Mouse (Mus musculus) limb, embryonic 15.5 days (tissue): Measurements from ENCODE around the gene Gm20532. TPM values are rescaled to one million over a fixed set of nuclear protein-coding genes. Genes with fewer than 3 reads are reported as not detected.

ENCODE experiments used
- ATAC-seq: fragments of 200-750 bp; cut with Nextera tagmentation; 2 replicates; pipeline ENCODE4 v1.8.0; 2017; ENCODE audit warnings: low read depth, moderate TSS enrichment; ENCODE audit not compliant: insufficient number of reproducible peaks, low FRiP score, low TSS enrichment
- H3K27ac ChIP-seq: fragments of 300-500 bp; sonication (generic); 2 replicates; pipeline ENCODE4 v1.5.1; 2015; ENCODE audit warnings: moderate library complexity, mild to moderate bottlenecking, inconsistent platforms
- H3K27me3 ChIP-seq: fragments of 300-500 bp; sonication (generic); 2 replicates; pipeline ENCODE4 v1.6.1; 2015; ENCODE audit warnings: inconsistent platforms
- H3K36me3 ChIP-seq: fragments of 300-500 bp; sonication (generic); 2 replicates; pipeline ENCODE4 v1.6.1; 2015; ENCODE audit warnings: inconsistent platforms
- H3K4me1 ChIP-seq: fragments of 300-500 bp; sonication (generic); 2 replicates; pipeline ENCODE4 v1.6.1; 2015; ENCODE audit warnings: inconsistent platforms
- H3K4me2 ChIP-seq: fragments of 300-500 bp; sonication (generic); 2 replicates; pipeline ENCODE4 v1.6.1; 2015; ENCODE audit warnings: mild to moderate bottlenecking, inconsistent platforms
- H3K4me3 ChIP-seq: fragments of 300-500 bp; sonication (generic); 2 replicates; pipeline ENCODE4 v1.5.1; 2015; ENCODE audit warnings: mild to moderate bottlenecking, inconsistent platforms
- H3K9ac ChIP-seq: fragments of 300-500 bp; sonication (generic); 2 replicates; pipeline ENCODE4 v1.6.1; 2015; ENCODE audit warnings: inconsistent platforms
- H3K9me3 ChIP-seq: fragments of 300-500 bp; sonication (generic); 2 replicates; pipeline ENCODE4 v1.6.1; 2016; ENCODE audit warnings: inconsistent platforms
- WGBS: fragments of 180-500 bp; shearing (Covaris S2); methylation state at CpG from one replicate; pipeline ENCODE4 v1.1.7; 2015; 5-methylcytosine and 5-hydroxymethylcytosine counted together
- polyA plus RNA-seq: library from polyadenylated mRNA; unstranded; fragments of >200 nt; fragmentation: Nextera tagmentation; extraction: Ambion mirVana; gene quantifications from 2 replicates; pipeline ENCODE4 v1.2.1, GENCODE M21; 2015

Gm20532 gene
- polyA plus RNA-seq, 1 experiment from 2014 or later, result not detected

GRCm38 (mm10) chr2:26598462-26598861, 12.0 kb downstream of the Gm20532 start:
- H3K9me3 ChIP-seq, result no peaks in the 10 kb centered on the region
- H3K27me3 ChIP-seq, result no peaks in the 10 kb centered on the region
- 63% methylated on average over 3 of the region's 3 CpGs for WGBS
- no peak overlapping the region for H3K9ac ChIP-seq
- no peak overlapping the region for H3K4me2 ChIP-seq
- H3K4me3 ChIP-seq, result no peak overlapping the region
- peaks cover 25% of the 10 kb centered on the region for H3K36me3 ChIP-seq
- peaks cover 11% of the 10 kb centered on the region for H3K4me1 ChIP-seq
- no peak overlapping the region for H3K27ac ChIP-seq
- no peak for ATAC-seq

GRCm38 (mm10) chr2:26599965-26600364, 13.5 kb downstream of the Gm20532 start:
- no peak for ATAC-seq
- Histone ChIP-seq H3K36me3 (peaks cover 13% of the 10 kb centered on the region), H3K9ac (no peak overlapping the region), H3K4me2 (no peak overlapping the region), H3K4me3 (no peak overlapping the region), H3K27ac (no peak overlapping the region), H3K27me3 (no peaks in the 10 kb centered on the region), H3K4me1 (peaks cover 25% of the 10 kb centered on the region), H3K9me3 (no peaks in the 10 kb centered on the region)
- WGBS, result 87% methylated on average over 4 of the region's 4 CpGs

DNA sequence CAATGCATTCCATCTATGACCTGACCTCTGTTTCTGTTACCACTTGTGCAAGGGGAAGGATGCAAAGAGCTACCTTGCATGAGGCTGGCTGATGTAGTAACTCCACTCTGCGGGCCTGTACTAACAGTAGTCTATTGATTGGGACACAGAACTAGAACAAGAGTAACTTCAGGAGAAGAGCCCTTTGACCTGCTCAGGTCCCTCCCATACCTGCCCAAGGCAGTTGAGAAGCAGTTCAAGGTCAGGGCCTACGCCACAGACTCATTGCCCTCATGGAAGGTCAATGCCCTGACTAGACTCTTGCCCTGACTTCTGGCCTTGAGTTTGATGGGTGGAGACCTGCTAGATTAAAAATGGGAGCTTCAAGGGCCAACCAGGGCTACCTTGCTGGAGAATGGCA, 14.2 kb downstream of the Gm20532 start:
- Histone ChIP-seq H3K9ac (no peak overlapping the region), H3K27ac (no peak overlapping the region), H3K4me1 (peaks cover 25% of the 10 kb centered on the region), H3K9me3 (no peaks in the 10 kb centered on the region), H3K4me2 (no peak overlapping the region), H3K27me3 (no peaks in the 10 kb centered on the region), H3K4me3 (no peak overlapping the region), H3K36me3 (peaks cover 7% of the 10 kb centered on the region)
- ATAC-seq, result no peak
- 83% methylated on average over 2 of the region's 2 CpGs for WGBS

DNA sequence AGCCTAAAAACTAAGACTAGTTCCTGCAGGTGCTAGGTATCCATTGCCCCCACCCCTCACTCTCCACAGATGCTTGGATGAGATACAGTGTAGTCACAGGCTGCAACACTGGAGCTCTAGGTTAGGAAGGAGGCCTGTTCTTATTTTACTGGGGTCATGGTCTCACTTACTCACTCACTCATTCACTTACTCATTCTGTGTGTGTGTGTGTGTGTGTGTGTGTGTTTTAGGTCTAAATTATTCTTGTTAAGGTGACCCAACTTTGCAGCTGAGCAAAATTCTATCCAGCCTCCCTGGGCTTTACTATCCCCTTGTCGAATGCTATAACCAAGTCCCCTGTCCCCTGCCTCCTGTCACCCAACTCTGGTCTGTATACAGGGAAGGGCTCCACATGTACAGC, 15.2 kb downstream of the Gm20532 start:
- no peak for ATAC-seq
- H3K9ac ChIP-seq, result no peak overlapping the region
- 93% methylated on average over 1 of the region's 1 CpGs for WGBS
- no peak overlapping the region for H3K4me2 ChIP-seq
- H3K27ac ChIP-seq, result no peak overlapping the region
- H3K27me3 ChIP-seq, result no peaks in the 10 kb centered on the region
- peaks cover 25% of the 10 kb centered on the region for H3K4me1 ChIP-seq
- no peak overlapping the region for H3K4me3 ChIP-seq
- H3K9me3 ChIP-seq, result no peaks in the 10 kb centered on the region
- no peaks in the 10 kb centered on the region for H3K36me3 ChIP-seq

DNA sequence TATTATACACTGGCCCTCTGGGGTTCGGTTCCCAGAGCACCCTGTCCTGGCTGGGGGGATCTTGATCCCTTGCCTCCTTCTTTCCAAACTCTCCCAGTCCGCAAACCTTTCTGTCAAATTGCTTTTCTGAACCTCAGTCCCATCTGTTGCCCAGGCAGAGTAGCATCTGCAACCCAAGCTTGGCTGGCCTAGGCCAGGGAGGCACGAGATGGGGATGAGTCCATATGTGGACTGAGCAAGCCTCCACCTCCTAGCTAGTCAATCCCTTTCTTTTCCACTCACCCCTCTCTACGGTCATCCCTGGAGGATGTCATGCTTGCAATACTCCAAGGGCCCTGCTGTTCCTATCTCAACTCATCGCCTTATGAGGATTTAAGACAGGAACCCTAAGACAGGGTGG, 16.2 kb downstream of the Gm20532 start:
- Histone ChIP-seq H3K9me3 (no peaks in the 10 kb centered on the region), H3K36me3 (no peaks in the 10 kb centered on the region), H3K27ac (no peak overlapping the region), H3K9ac (no peak overlapping the region), H3K4me3 (peak overlapping the region; percentile 74; the same call in 1 of the 2 replicates), H3K27me3 (no peaks in the 10 kb centered on the region), H3K4me2 (peak overlapping the region; percentile 87), H3K4me1 (peaks cover 33% of the 10 kb centered on the region)
- WGBS, result 78% methylated on average over 5 of the region's 5 CpGs
- ATAC-seq, result no peak

DNA sequence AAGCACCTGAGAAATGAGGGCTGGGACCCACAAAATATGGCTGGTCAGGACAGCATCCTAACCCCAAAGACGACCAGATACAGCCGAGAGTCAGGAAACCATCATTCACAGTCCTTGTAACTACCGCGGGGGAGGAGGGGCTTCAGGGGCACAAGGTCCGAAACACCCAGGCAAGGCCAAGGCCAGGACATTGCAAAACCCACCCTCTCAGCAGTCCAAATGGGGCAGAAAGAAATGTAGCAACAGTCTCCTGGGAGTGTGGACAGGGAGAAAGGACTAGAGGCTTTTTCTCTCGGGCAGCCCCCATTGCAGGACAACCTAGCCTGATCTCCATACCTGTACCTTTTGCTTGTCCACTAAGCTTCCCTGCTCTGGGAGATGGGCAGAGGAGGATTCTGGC, 16.7 kb downstream of the Gm20532 start:
- Histone ChIP-seq H3K27ac (0 out of 2 replicates have a peak overlapping the region, but pooled peaks have one; percentile 87), H3K27me3 (no peaks in the 10 kb centered on the region), H3K9ac (peak overlapping the region; percentile 69; the same call in 1 of the 2 replicates), H3K36me3 (no peaks in the 10 kb centered on the region), H3K4me3 (peak overlapping the region; percentile 74), H3K9me3 (no peaks in the 10 kb centered on the region), H3K4me1 (peaks cover 33% of the 10 kb centered on the region), H3K4me2 (peak overlapping the region; percentile 87)
- no peak for ATAC-seq
- WGBS, result 7% methylated on average over 6 of the region's 6 CpGs

- no peaks in the 10 kb centered on the region for H3K36me3 ChIP-seq
Measured at GRCm38 (mm10) chr2:26603720-26604671, 17.6 kb downstream of the Gm20532 start, which contains the start of gene Agpat2. Agpat2 (minus strand) TSS chr2:26604417.

GRCm38 (mm10) chr2:26605331-26605730, 18.9 kb downstream of the Gm20532 start:
- WGBS, result 80% methylated on average over 8 of the region's 8 CpGs
- H3K9me3 ChIP-seq, result no peaks in the 10 kb centered on the region
- H3K27me3 ChIP-seq, result no peaks in the 10 kb centered on the region

More at GRCm38 (mm10) chr2:26603720-26604671, 17.6 kb downstream of the Gm20532 start, which contains the start of gene Agpat2:
- Histone ChIP-seq H3K4me3 (peak within 1 kb of the TSS; percentile 74), H3K9me3 (no peaks in the 10 kb centered on the region), H3K4me2 (peak within 1 kb of the TSS; percentile 87), H3K9ac (peak within 1 kb of the TSS; percentile 69), H3K27me3 (no peaks in the 10 kb centered on the region), H3K27ac (peak within 1 kb of the TSS; percentile 87), H3K4me1 (peaks cover 33% of the 10 kb centered on the region)
- WGBS, result under 1% methylated on average over 81 of the region's 103 CpGs
- ATAC-seq, result peak; percentile 72

DNA sequence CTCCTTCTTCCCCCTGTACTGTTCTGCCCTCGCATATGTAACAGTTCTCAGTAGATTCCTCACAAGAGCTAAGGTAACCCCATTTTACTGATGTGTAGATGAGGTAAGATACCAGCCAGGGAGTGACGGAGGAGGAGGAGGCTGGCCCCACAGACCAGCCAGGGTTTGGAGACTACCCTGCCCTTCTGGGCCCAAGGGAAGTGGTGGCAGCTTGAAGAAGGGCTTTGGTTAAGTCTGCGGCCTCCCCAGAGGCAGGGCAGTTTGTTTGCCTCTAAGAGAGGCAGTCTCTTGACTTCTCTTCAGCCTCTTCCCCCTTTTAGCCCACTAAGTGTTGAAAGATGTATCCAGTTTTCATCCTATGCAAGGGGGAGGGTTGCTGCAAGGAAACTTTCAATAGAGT, 20.1 kb downstream of the Gm20532 start:
- Histone ChIP-seq H3K27ac (peak overlapping the region; percentile 11; the same call in 1 of the 2 replicates), H3K27me3 (no peaks in the 10 kb centered on the region), H3K4me3 (no peak overlapping the region), H3K9me3 (no peaks in the 10 kb centered on the region), H3K4me2 (no peak overlapping the region), H3K4me1 (peaks cover 33% of the 10 kb centered on the region), H3K36me3 (no peaks in the 10 kb centered on the region), H3K9ac (no peak overlapping the region)
- 75% methylated on average over 3 of the region's 3 CpGs for WGBS
- no peak for ATAC-seq

More at GRCm38 (mm10) chr2:26605331-26605730, 18.9 kb downstream of the Gm20532 start:
- Histone ChIP-seq H3K36me3 (no peaks in the 10 kb centered on the region), H3K4me2 (no peak overlapping the region), H3K4me3 (no peak overlapping the region), H3K9ac (no peak overlapping the region), H3K27ac (no peak overlapping the region), H3K4me1 (peaks cover 33% of the 10 kb centered on the region)
- no peak for ATAC-seq

GRCm38 (mm10) chr2:26607056-26607910, 20.8 kb downstream of the Gm20532 start:
- no peak overlapping the region for H3K9ac ChIP-seq
- ATAC-seq, result no peak
- H3K27ac ChIP-seq, result peak overlapping the region; percentile 11; the same call in 1 of the 2 replicates
- WGBS, result 43% methylated on average over 6 of the region's 6 CpGs
- no peaks in the 10 kb centered on the region for H3K27me3 ChIP-seq
- no peak overlapping the region for H3K4me2 ChIP-seq
- H3K36me3 ChIP-seq, result no peaks in the 10 kb centered on the region
- H3K4me1 ChIP-seq, result peaks cover 33% of the 10 kb centered on the region
- H3K9me3 ChIP-seq, result no peaks in the 10 kb centered on the region
- no peak overlapping the region for H3K4me3 ChIP-seq

DNA sequence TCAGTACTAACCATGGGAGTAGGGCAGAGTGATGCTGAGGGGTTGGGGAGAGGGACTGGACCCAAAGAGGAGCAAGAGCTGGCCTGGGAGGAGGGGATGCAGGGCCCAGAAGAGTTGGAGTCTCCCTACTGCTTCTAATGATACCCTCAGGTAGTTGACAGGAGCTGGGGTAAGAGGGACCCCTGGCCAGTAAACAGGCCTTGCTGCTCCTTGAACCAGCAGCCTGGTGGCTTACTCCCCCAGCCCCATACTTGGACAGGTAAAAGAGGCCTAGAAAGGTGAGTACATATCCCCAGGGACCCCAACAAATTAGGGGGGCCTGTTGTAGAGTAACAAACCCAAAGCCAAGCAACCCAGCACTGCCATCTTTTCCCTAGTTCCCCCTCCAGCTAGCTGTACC, 22.3 kb downstream of the Gm20532 start:
- Histone ChIP-seq H3K9ac (no peak overlapping the region), H3K27me3 (no peaks in the 10 kb centered on the region), H3K27ac (no peak overlapping the region), H3K4me3 (no peak overlapping the region), H3K36me3 (no peaks in the 10 kb centered on the region), H3K9me3 (no peaks in the 10 kb centered on the region), H3K4me2 (no peak overlapping the region), H3K4me1 (peaks cover 19% of the 10 kb centered on the region)
- ATAC-seq, result no peak
